Mouse (Mus musculus) MEL (cell line): ENCODE data around the gene Usp38. TPM values are rescaled to one million over a fixed set of nuclear protein-coding genes. Genes with fewer than 3 reads are reported as not detected.
A peak's percentile ranks its signal among the peaks of the same experiment; 100 is the strongest.

Source experiments
- DNase-seq: peaks from one replicate; pipeline ENCODE4 v3.0.0; 2011; ENCODE audit warnings: low read depth, low spot score
- H3K27ac ChIP-seq: 2 replicates; pipeline ENCODE4 v1.5.1; 2012; ENCODE audit warnings: low read depth, mild to moderate bottlenecking, control low read depth, low read length, moderate library complexity; ENCODE audit not compliant: control insufficient read depth
- H3K27me3 ChIP-seq, 2 experiments: fragments of 150-350 bp in 1 of 2; sonication (generic) in 1 of 2; 2 replicates each; pipeline ENCODE4 v1.6.1; 2012; ENCODE audit warnings: low read length in 2 of 2, mild to moderate bottlenecking in 2 of 2, improper control_type of control experiment in 1 of 2, moderate library complexity in 1 of 2; ENCODE audit not compliant: insufficient read depth in 2 of 2, control insufficient read depth in 1 of 2
- H3K36me3 ChIP-seq, 2 experiments: 2 replicates each; pipeline ENCODE4 v1.6.1; 2012 to 2014; ENCODE audit warnings: low read length in 2 of 2, improper control_type of control experiment in 1 of 2, inconsistent platforms in 1 of 2, mild to moderate bottlenecking in 1 of 2; ENCODE audit not compliant: insufficient read depth in 2 of 2, control insufficient read depth in 1 of 2
- H3K4me1 ChIP-seq, 2 experiments: fragments of 150-350 bp in 1 of 2; sonication (generic) in 1 of 2; 2 replicates each; pipeline ENCODE4 v1.6.1; 2012; ENCODE audit warnings: low read length in 2 of 2, improper control_type of control experiment in 1 of 2, mild to moderate bottlenecking in 1 of 2; ENCODE audit not compliant: insufficient read depth in 2 of 2, control insufficient read depth in 1 of 2
- H3K4me3 ChIP-seq, 2 experiments: fragments of 150-350 bp in 1 of 2; sonication (generic) in 1 of 2; 2 replicates each; pipeline ENCODE4 v1.5.1; 2012; ENCODE audit warnings: low read depth in 2 of 2, low read length in 2 of 2, mild to moderate bottlenecking in 2 of 2, moderate library complexity in 2 of 2, control low read depth in 1 of 2, improper control_type of control experiment in 1 of 2; ENCODE audit not compliant: control insufficient read depth in 1 of 2, insufficient read depth in 1 of 2
- H3K79me2 ChIP-seq: 2 replicates; pipeline ENCODE4 v1.6.1; 2012; ENCODE audit warnings: mild to moderate bottlenecking, low read length, moderate library complexity; ENCODE audit not compliant: control insufficient read depth, poor library complexity, insufficient read depth
- H3K9ac ChIP-seq: 2 replicates; pipeline ENCODE4 v1.6.1; 2012; ENCODE audit warnings: low read depth, mild to moderate bottlenecking, control low read depth, low read length, moderate library complexity; ENCODE audit not compliant: control insufficient read depth, poor library complexity, severe bottlenecking
- H3K9me3 ChIP-seq: fragments of 150-350 bp; sonication (generic); replicated peaks from 2 replicates; pipeline ENCODE4 v1.6.1; 2012; ENCODE audit warnings: mild to moderate bottlenecking, low read length, improper control_type of control experiment, moderate library complexity; ENCODE audit not compliant: insufficient read depth
- BHLHE40 ChIP-seq: IDR thresholded peaks from 2 replicates; pipeline ENCODE4 v1.6.1; 2012; ENCODE audit warnings: low read depth, mild to moderate bottlenecking, inconsistent platforms, low read length, improper control_type of control experiment, borderline replicate concordance
- CHD1 ChIP-seq: IDR thresholded peaks from 2 replicates; pipeline ENCODE4 v1.6.1; 2012; ENCODE audit warnings: low read depth, mild to moderate bottlenecking, inconsistent platforms, low read length, improper control_type of control experiment
- CHD2 ChIP-seq: IDR thresholded peaks from 2 replicates; pipeline ENCODE4 v1.6.1; 2011; ENCODE audit warnings: low read length, improper control_type of control experiment
- CTCF ChIP-seq, 3 experiments: IDR thresholded peaks in 2 of 3; conservative IDR thresholded peaks in 1 of 3; 2 replicates each; pipeline ENCODE4 v1.5.1; 2011 to 2012; ENCODE audit warnings: low read length in 3 of 3, low read depth in 2 of 3, mild to moderate bottlenecking in 2 of 3, improper control_type of control experiment in 1 of 3, inconsistent platforms in 1 of 3, mixed read lengths in 1 of 3, moderate library complexity in 1 of 3; ENCODE audit not compliant: control insufficient read depth in 1 of 3, insufficient read depth in 1 of 3, poor library complexity in 1 of 3, severe bottlenecking in 1 of 3
- E2F4 ChIP-seq: IDR thresholded peaks from 2 replicates; pipeline ENCODE4 v1.6.1; 2011; ENCODE audit warnings: low read depth, low read length, improper control_type of control experiment, borderline replicate concordance
- ELF1 ChIP-seq: IDR thresholded peaks from 2 replicates; pipeline ENCODE4 v1.6.1; 2014; ENCODE audit warnings: low read depth, mild to moderate bottlenecking, inconsistent platforms, low read length, improper control_type of control experiment, moderate library complexity
- EP300 ChIP-seq, 2 experiments: IDR thresholded peaks; 2 replicates each; pipeline ENCODE4 v1.6.1; 2011; ENCODE audit warnings: improper control_type of control experiment in 2 of 2, low read length in 2 of 2, low read depth in 1 of 2, mild to moderate bottlenecking in 1 of 2
- ETS1 ChIP-seq: IDR thresholded peaks from 2 replicates; pipeline ENCODE4 v1.6.1; 2012; ENCODE audit warnings: low read depth, mild to moderate bottlenecking, inconsistent platforms, low read length, improper control_type of control experiment, moderate library complexity
- GABPA ChIP-seq: IDR thresholded peaks from 2 replicates; pipeline ENCODE4 v1.6.1; 2012; ENCODE audit warnings: low read depth, mild to moderate bottlenecking, inconsistent platforms, low read length, improper control_type of control experiment, moderate library complexity
- GATA1 ChIP-seq: IDR thresholded peaks from 2 replicates; pipeline ENCODE4 v1.6.1; 2011; ENCODE audit warnings: low read depth, low read length, improper control_type of control experiment
- HCFC1 ChIP-seq: IDR thresholded peaks from 2 replicates; pipeline ENCODE4 v1.6.1; 2012; ENCODE audit warnings: low read depth, mild to moderate bottlenecking, inconsistent platforms, low read length, improper control_type of control experiment, moderate library complexity
- JUND ChIP-seq: IDR thresholded peaks from 2 replicates; pipeline ENCODE4 v1.6.1; 2011; ENCODE audit warnings: low read depth, mild to moderate bottlenecking, improper control_type of control experiment, low read length
- KAT2A ChIP-seq: conservative IDR thresholded peaks from 2 replicates; pipeline ENCODE4 v1.6.1; 2012; ENCODE audit warnings: low read depth, low read length, improper control_type of control experiment, inconsistent platforms
- MAFK ChIP-seq: IDR thresholded peaks from 2 replicates; pipeline ENCODE4 v1.6.1; 2011; ENCODE audit warnings: low read depth, mild to moderate bottlenecking, low read length, improper control_type of control experiment, borderline replicate concordance
- MAX ChIP-seq: IDR thresholded peaks from 2 replicates; pipeline ENCODE4 v1.6.1; 2011; ENCODE audit warnings: low read length, improper control_type of control experiment
- MEF2A ChIP-seq: IDR thresholded peaks from 2 replicates; pipeline ENCODE4 v1.6.1; 2014; ENCODE audit warnings: low read depth, mild to moderate bottlenecking, inconsistent platforms, low read length, improper control_type of control experiment; ENCODE audit not compliant: poor library complexity, insufficient replicate concordance, severe bottlenecking; ENCODE audit errors: extremely low read depth
- MXI1 ChIP-seq: IDR thresholded peaks from 2 replicates; pipeline ENCODE4 v1.6.1; 2011; ENCODE audit warnings: mild to moderate bottlenecking, low read depth, low read length, improper control_type of control experiment
- MYB ChIP-seq: IDR thresholded peaks from 2 replicates; pipeline ENCODE4 v1.6.1; 2011; ENCODE audit warnings: mild to moderate bottlenecking, low read depth, low read length, improper control_type of control experiment
- MYC ChIP-seq: IDR thresholded peaks from 2 replicates; pipeline ENCODE4 v1.6.1; 2011; ENCODE audit warnings: low read depth, mild to moderate bottlenecking, low read length, improper control_type of control experiment, moderate library complexity
- NELFE ChIP-seq: IDR thresholded peaks from 2 replicates; pipeline ENCODE4 v1.6.1; 2011; ENCODE audit warnings: low read depth, low read length, improper control_type of control experiment
- POLR2AphosphoS2 ChIP-seq: IDR thresholded peaks from 2 replicates; pipeline ENCODE4 v1.6.1; 2011; ENCODE audit warnings: low read length, improper control_type of control experiment
- RAD21 ChIP-seq: IDR thresholded peaks from 2 replicates; pipeline ENCODE4 v1.6.1; 2011; ENCODE audit warnings: mild to moderate bottlenecking, low read depth, low read length, improper control_type of control experiment
- SIN3A ChIP-seq: IDR thresholded peaks from 2 replicates; pipeline ENCODE4 v1.6.1; 2012; ENCODE audit warnings: low read length, improper control_type of control experiment, inconsistent platforms
- SMC3 ChIP-seq: IDR thresholded peaks from 2 replicates; pipeline ENCODE4 v1.6.1; 2011; ENCODE audit warnings: low read depth, low read length, improper control_type of control experiment
- TAL1 ChIP-seq: IDR thresholded peaks from 2 replicates; pipeline ENCODE4 v1.6.1; 2012; ENCODE audit warnings: mild to moderate bottlenecking, inconsistent platforms, low read length, moderate library complexity, mixed read lengths
- TBP ChIP-seq: IDR thresholded peaks from 2 replicates; pipeline ENCODE4 v1.8.0; 2011; ENCODE audit warnings: low read depth, low read length, improper control_type of control experiment
- TCF12 ChIP-seq: IDR thresholded peaks from 2 replicates; pipeline ENCODE4 v1.6.1; 2014; ENCODE audit warnings: low read depth, mild to moderate bottlenecking, inconsistent platforms, low read length, improper control_type of control experiment, moderate library complexity
- UBTF ChIP-seq: IDR thresholded peaks from 2 replicates; pipeline ENCODE4 v1.6.1; 2012; ENCODE audit warnings: low read depth, mild to moderate bottlenecking, inconsistent platforms, low read length, improper control_type of control experiment, moderate library complexity, borderline replicate concordance; ENCODE audit not compliant: insufficient read depth
- USF1 ChIP-seq: IDR thresholded peaks from 2 replicates; pipeline ENCODE4 v1.6.1; 2014; ENCODE audit warnings: low read depth, mild to moderate bottlenecking, inconsistent platforms, low read length, improper control_type of control experiment, moderate library complexity
- USF2 ChIP-seq, 2 experiments: IDR thresholded peaks; 2 replicates each; pipeline ENCODE4 v1.6.1; 2011 to 2012; ENCODE audit warnings: improper control_type of control experiment in 2 of 2, low read length in 2 of 2, borderline replicate concordance in 1 of 2, inconsistent platforms in 1 of 2, low read depth in 1 of 2, mild to moderate bottlenecking in 1 of 2; ENCODE audit not compliant: insufficient read depth in 1 of 2
- ZC3H11A ChIP-seq: IDR thresholded peaks from 2 replicates; pipeline ENCODE4 v1.6.1; 2012; ENCODE audit warnings: low read depth, mild to moderate bottlenecking, inconsistent platforms, low read length, improper control_type of control experiment
- ZKSCAN1 ChIP-seq: IDR thresholded peaks from 2 replicates; pipeline ENCODE4 v1.6.1; 2012; ENCODE audit warnings: low read depth, mild to moderate bottlenecking, inconsistent platforms, low read length, improper control_type of control experiment, moderate library complexity
- ZMIZ1 ChIP-seq: IDR thresholded peaks from 2 replicates; pipeline ENCODE4 v1.6.1; 2012; ENCODE audit warnings: low read depth, mild to moderate bottlenecking, inconsistent platforms, low read length, improper control_type of control experiment, moderate library complexity
- ZNF384 ChIP-seq: IDR thresholded peaks from 2 replicates; pipeline ENCODE4 v1.6.1; 2012; ENCODE audit warnings: low read depth, mild to moderate bottlenecking, inconsistent platforms, low read length, improper control_type of control experiment
- polyA plus RNA-seq, 2 experiments: library from polyadenylated mRNA; stranded (reverse) in 1 of 2; unstranded in 1 of 2; fragments of >175 nt in 1 of 2; fragments of >200 nt in 1 of 2; gene quantifications; 2 replicates each; pipeline versions ENCODE4 v1.2.1 to v1.2.4; 2012; ENCODE audit warnings: low replicate concordance in 2 of 2, low read depth in 1 of 2; ENCODE audit not compliant: insufficient read length in 2 of 2, insufficient read depth in 1 of 2, missing spikeins in 1 of 2
- total RNA-seq: library from RNA; depleted of rRNA; stranded (reverse); fragments of 300-350 nt; gene quantifications from 2 replicates; pipeline ENCODE4 v1.2.3, GENCODE M21; 2012; rRNA removed

The Usp38 gene
- total RNA-seq (27.5 and 32.3 TPM in 2 replicates), polyA plus RNA-seq (10 to 100 TPM in 1 of 2 experiments, not detected in 1; 22.6 TPM)

GRCm38 (mm10) chr8:81014789-81015699, at the start of gene Usp38:
Usp38 (minus strand) TSS chr8:81014928.
- peak within 1 kb of the TSS; percentile 86 to 89 for H3K4me3 ChIP-seq
- H3K9ac ChIP-seq, result peak within 1 kb of the TSS; percentile 94
- H3K27ac ChIP-seq, result peak within 1 kb of the TSS; percentile 91
- peaks cover 3 to 8% of the 10 kb centered on the region in 2 experiments; a peak in 3 of 4 replicates for H3K4me1 ChIP-seq
- no peaks in the 10 kb centered on the region for H3K9me3 ChIP-seq
- H3K36me3 ChIP-seq, result peaks cover 4 to 16% of the 10 kb centered on the region in 2 experiments
- DNase-seq, result peak; percentile 98
- H3K27me3 ChIP-seq, result no peaks in the 10 kb centered on the region
- H3K79me2 ChIP-seq, result peaks cover 35% of the 10 kb centered on the region
- TF ChIP-seq E2F4, result no peak
- TF ChIP-seq TAL1, result no peak
- no peak; the same call in 1 of the 2 replicates for TF ChIP-seq ETS1
- TF ChIP-seq ZNF384, result no peak
- TF ChIP-seq USF1, result peak; percentile 94
- peak; percentile 83; the same call in 1 of the 2 replicates for TF ChIP-seq POLR2AphosphoS2
- 0 out of 2 replicates have a peak, but pooled peaks have one; percentile 6 for TF ChIP-seq MYC
- no peak for TF ChIP-seq ZC3H11A
- TF ChIP-seq ZKSCAN1, result no peak
- 0 out of 4 replicates have a peak, but pooled peaks of 1 of the 2 experiments have one; percentile 7 for TF ChIP-seq EP300 (IDR thresholded peaks at IDR 0.05; ENCODE audit: low read depth in 1 of 2, low read length in 2 of 2)
- TF ChIP-seq CHD2, result peak; percentile 60
- no peak for TF ChIP-seq MYB
- TF ChIP-seq TBP, result peak; percentile 63
- peak; percentile 32; the same call in 1 of the 2 replicates for TF ChIP-seq BHLHE40
- TF ChIP-seq KAT2A, result peak; percentile 65; the same call in 1 of the 2 replicates
- peak; percentile 46; the same call in 1 of the 2 replicates for TF ChIP-seq GABPA
- TF ChIP-seq HCFC1, result peak; percentile 88
- TF ChIP-seq TCF12, result 0 out of 2 replicates have a peak, but pooled peaks have one; percentile 9
- no peak for TF ChIP-seq RAD21
- peak; percentile 90 for TF ChIP-seq ELF1
- no peak for TF ChIP-seq MEF2A
- TF ChIP-seq NELFE, result peak; percentile 82
- peak; percentile 67 for TF ChIP-seq MAX
- no peak for TF ChIP-seq CTCF (IDR thresholded peaks at IDR 0.05 in 2 of 3, conservative IDR thresholded peaks at IDR 0.05 in 1 of 3; ENCODE audit: control insufficient read depth in 1 of 3, insufficient read depth in 1 of 3, low read depth in 2 of 3, low read length in 3 of 3, poor library complexity in 1 of 3, severe bottlenecking in 1 of 3)
- no peak; the same call in 1 of the 2 replicates for TF ChIP-seq ZMIZ1
- TF ChIP-seq MXI1, result peak; percentile 69
- no peak for TF ChIP-seq SMC3
- TF ChIP-seq SIN3A, result peak; percentile 85
- peak; percentile 54; the same call in 1 of the 2 replicates for TF ChIP-seq UBTF
- TF ChIP-seq GATA1, result no peak
- 0 out of 2 replicates have a peak, but pooled peaks have one; percentile 7 for TF ChIP-seq CHD1
- peak; percentile 86; the same call in 1 of the 2 replicates for TF ChIP-seq JUND
- TF ChIP-seq MAFK, result no peak
- peak in 1 of 2 experiments; percentile 63; a peak in 2 of 4 replicates for TF ChIP-seq USF2 (IDR thresholded peaks at IDR 0.05; ENCODE audit: borderline replicate concordance in 1 of 2, insufficient read depth in 1 of 2, low read depth in 1 of 2, low read length in 2 of 2)
